Mouse (Mus musculus): ENCODE measurements around the gene Exosc7. TPM values are rescaled to one million over a fixed set of nuclear protein-coding genes. Genes with fewer than 3 reads are reported as not detected.

The Exosc7 gene
- polyA plus RNA-seq, 1 experiment, result 40.4 TPM

- H3K4me1 ChIP-seq (replicated peaks; ENCODE audit: control insufficient read depth, insufficient read depth, low read length), result peaks cover 9% of the 10 kb centered on the region
- H3K27me3 ChIP-seq (ENCODE audit: control insufficient read depth, insufficient read depth, low read length), result no peaks in the 10 kb centered on the region
- no peaks in the 10 kb centered on the region for H3K36me3 ChIP-seq (ENCODE audit: control insufficient read depth, insufficient read depth, low read length)
- H3K4me3 ChIP-seq (ENCODE audit: control insufficient read depth, insufficient read depth, low read length), result no peak within 1 kb of the TSS
- H3K27ac ChIP-seq (ENCODE audit: control insufficient read depth, insufficient read depth, low read length), result peak within 1 kb of the TSS; percentile 89
- DNase-seq, result no peak
- TF ChIP-seq CTCF (IDR thresholded peaks at IDR 0.05; ENCODE audit: borderline replicate concordance, control insufficient read depth, extremely low read depth, insufficient read depth, low read length, poor library complexity), result no peak
- TF ChIP-seq POLR2A (IDR thresholded peaks at IDR 0.05; ENCODE audit: control insufficient read depth, extremely low read depth, insufficient read depth, low read length, poor library complexity), result no peak
- WGBS, result 95% methylated on average over 5 of the region's 5 CpGs
These were observed 37.4 kb downstream of the Exosc7 start, which contains the start of gene Clec3b for GRCm38 (mm10) chr9:123150241-123151020. Gene Clec3b (plus strand): TSS chr9:123150946.

GRCm38 (mm10) chr9:123151561-123151960, 38.5 kb downstream of the Exosc7 start:
- no peak for TF ChIP-seq POLR2A (IDR thresholded peaks at IDR 0.05; ENCODE audit: control insufficient read depth, extremely low read depth, insufficient read depth, low read length, poor library complexity)
- TF ChIP-seq CTCF (IDR thresholded peaks at IDR 0.05; ENCODE audit: borderline replicate concordance, control insufficient read depth, extremely low read depth, insufficient read depth, low read length, poor library complexity), result no peak
- Histone ChIP-seq H3K27me3 (ENCODE audit: control insufficient read depth, insufficient read depth, low read length) (no peaks in the 10 kb centered on the region), H3K36me3 (ENCODE audit: control insufficient read depth, insufficient read depth, low read length) (no peaks in the 10 kb centered on the region), H3K4me3 (ENCODE audit: control insufficient read depth, insufficient read depth, low read length) (no peak overlapping the region), H3K27ac (ENCODE audit: control insufficient read depth, insufficient read depth, low read length) (peak overlapping the region; percentile 89), H3K4me1 (replicated peaks; ENCODE audit: control insufficient read depth, insufficient read depth, low read length) (peaks cover 9% of the 10 kb centered on the region)
- no peak for DNase-seq
- 71% methylated on average over 1 of the region's 1 CpGs for WGBS

GRCm38 (mm10) chr9:123152026-123152425, 39.0 kb downstream of the Exosc7 start:
- H3K27ac ChIP-seq (ENCODE audit: control insufficient read depth, insufficient read depth, low read length), result peak overlapping the region; percentile 89
- H3K36me3 ChIP-seq (ENCODE audit: control insufficient read depth, insufficient read depth, low read length), result no peaks in the 10 kb centered on the region
- DNase-seq, result peak; percentile 21
- TF ChIP-seq CTCF (IDR thresholded peaks at IDR 0.05; ENCODE audit: borderline replicate concordance, control insufficient read depth, extremely low read depth, insufficient read depth, low read length, poor library complexity) (no peak), POLR2A (IDR thresholded peaks at IDR 0.05; ENCODE audit: control insufficient read depth, extremely low read depth, insufficient read depth, low read length, poor library complexity) (no peak)
- no peak overlapping the region for H3K4me3 ChIP-seq (ENCODE audit: control insufficient read depth, insufficient read depth, low read length)
- H3K4me1 ChIP-seq (replicated peaks; ENCODE audit: control insufficient read depth, insufficient read depth, low read length), result peaks cover 9% of the 10 kb centered on the region
- H3K27me3 ChIP-seq (ENCODE audit: control insufficient read depth, insufficient read depth, low read length), result no peaks in the 10 kb centered on the region
- 5% methylated on average over 3 of the region's 3 CpGs for WGBS

GRCm38 (mm10) chr9:123153121-123153520, 40.1 kb downstream of the Exosc7 start:
- H3K4me1 ChIP-seq (replicated peaks; ENCODE audit: control insufficient read depth, insufficient read depth, low read length), result peaks cover 10% of the 10 kb centered on the region
- 96% methylated on average over 2 of the region's 2 CpGs for WGBS
- H3K27ac ChIP-seq (ENCODE audit: control insufficient read depth, insufficient read depth, low read length), result no peak overlapping the region

GRCm38 (mm10) chr9:123156910-123157361, 43.9 kb downstream of the Exosc7 start:
- Histone ChIP-seq H3K4me3 (ENCODE audit: control insufficient read depth, insufficient read depth, low read length) (no peak overlapping the region), H3K27me3 (ENCODE audit: control insufficient read depth, insufficient read depth, low read length) (no peaks in the 10 kb centered on the region), H3K27ac (ENCODE audit: control insufficient read depth, insufficient read depth, low read length) (no peak overlapping the region), H3K36me3 (ENCODE audit: control insufficient read depth, insufficient read depth, low read length) (no peaks in the 10 kb centered on the region), H3K4me1 (replicated peaks; ENCODE audit: control insufficient read depth, insufficient read depth, low read length) (peaks cover 5% of the 10 kb centered on the region)
- TF ChIP-seq POLR2A (IDR thresholded peaks at IDR 0.05; ENCODE audit: control insufficient read depth, extremely low read depth, insufficient read depth, low read length, poor library complexity), result no peak
- no peak for TF ChIP-seq CTCF (IDR thresholded peaks at IDR 0.05; ENCODE audit: borderline replicate concordance, control insufficient read depth, extremely low read depth, insufficient read depth, low read length, poor library complexity)
- WGBS, result 93% methylated on average over 30 of the region's 30 CpGs
- DNase-seq, result peak; percentile 58

More at GRCm38 (mm10) chr9:123153121-123153520, 40.1 kb downstream of the Exosc7 start:
- no peak for DNase-seq
- TF ChIP-seq POLR2A (IDR thresholded peaks at IDR 0.05; ENCODE audit: control insufficient read depth, extremely low read depth, insufficient read depth, low read length, poor library complexity), result no peak
- no peak for TF ChIP-seq CTCF (IDR thresholded peaks at IDR 0.05; ENCODE audit: borderline replicate concordance, control insufficient read depth, extremely low read depth, insufficient read depth, low read length, poor library complexity)
- H3K36me3 ChIP-seq (ENCODE audit: control insufficient read depth, insufficient read depth, low read length), result no peaks in the 10 kb centered on the region
- H3K4me3 ChIP-seq (ENCODE audit: control insufficient read depth, insufficient read depth, low read length), result no peak overlapping the region
- no peaks in the 10 kb centered on the region for H3K27me3 ChIP-seq (ENCODE audit: control insufficient read depth, insufficient read depth, low read length)

- Histone ChIP-seq H3K36me3 (ENCODE audit: control insufficient read depth, insufficient read depth, low read length) (no peaks in the 10 kb centered on the region), H3K4me1 (replicated peaks; ENCODE audit: control insufficient read depth, insufficient read depth, low read length) (peaks cover 3% of the 10 kb centered on the region; the same call in 1 of the 2 replicates), H3K27me3 (ENCODE audit: control insufficient read depth, insufficient read depth, low read length) (no peaks in the 10 kb centered on the region), H3K4me3 (ENCODE audit: control insufficient read depth, insufficient read depth, low read length) (no peak overlapping the region), H3K27ac (ENCODE audit: control insufficient read depth, insufficient read depth, low read length) (no peak overlapping the region)
- DNase-seq, result no peak
- no peak for TF ChIP-seq POLR2A (IDR thresholded peaks at IDR 0.05; ENCODE audit: control insufficient read depth, extremely low read depth, insufficient read depth, low read length, poor library complexity)
- TF ChIP-seq CTCF (IDR thresholded peaks at IDR 0.05; ENCODE audit: borderline replicate concordance, control insufficient read depth, extremely low read depth, insufficient read depth, low read length, poor library complexity), result no peak
These were observed 44.7 kb downstream of the Exosc7 start for GRCm38 (mm10) chr9:123157699-123158098.

Measured in thymus, adult 2 months (tissue).